ENCODE assay signal across 8 mouse cellular contexts in genomic region chr9:62341701-62342440, GRCm38 (mm10). TPM values are rescaled to one million over a fixed set of nuclear protein-coding genes. Genes with fewer than 3 reads are reported as not detected.
DNase-seq lines count a peak whose midpoint lies in the region; ATAC-seq and TF ChIP-seq lines count a peak whose summit lies in the region.

No protein-coding gene starts in this region.

- TF ChIP-seq POLR2A in liver, adult 2 months (IDR thresholded peaks at IDR 0.05; ENCODE audit: extremely low read depth, insufficient read depth, low read length), result no peak

- DNase-seq in adrenal gland, adult 18-20 months (ENCODE audit: low spot score in 2 of 2), result peak; percentile 50 to 54
- no peak for DNase-seq in adrenal gland, postnatal 4 days (ENCODE audit: low spot score in 2 of 2)
- DNase-seq in CD4-positive helper T cell, adult 2 months (ENCODE audit: low read depth, low spot score), result peak; percentile 66
- DNase-seq in cerebellum, postnatal 36 days, result peak; percentile 44 to 53
- peak; percentile 56 to 63 for DNase-seq in heart, postnatal 10 days
- DNase-seq in liver, adult 2 months (ENCODE audit: extremely low read depth, low read depth, low spot score), result no peak
- peak; percentile 61 to 64 for DNase-seq in thymus, postnatal 36 days

- H3K79me2 ChIP-seq in liver, adult 2 months (ENCODE audit: control insufficient read depth, insufficient read depth, low read length), result peaks cover 27% of the 10 kb centered on the region; the same call in 1 of the 2 replicates

- peak overlapping the region; percentile 97 for H3K27ac ChIP-seq in liver, adult 2 months (replicated peaks; ENCODE audit: insufficient read depth, low read depth, low read length)
- H3K27ac ChIP-seq in neural tube, embryonic 12.5 days, result peak overlapping the region; percentile 96

- no peaks in the 10 kb centered on the region for H3K27me3 ChIP-seq in liver, adult 2 months (ENCODE audit: control insufficient read depth, insufficient read depth, low read length)
- H3K27me3 ChIP-seq in neural tube, embryonic 12.5 days (replicated peaks), result no peaks in the 10 kb centered on the region

- WGBS in liver, adult 2 months, result 1% methylated on average over 54 of the region's 54 CpGs
- WGBS in neural tube, embryonic 12.5 days, result under 1% methylated on average over 53 of the region's 54 CpGs

- peak overlapping the region; percentile 83 for H3K4me2 ChIP-seq in neural tube, embryonic 12.5 days (replicated peaks)

- no peaks in the 10 kb centered on the region for H3K9me3 ChIP-seq in neural tube, embryonic 12.5 days

- H3K4me3 ChIP-seq in liver, adult 2 months (ENCODE audit: insufficient read depth, low read depth, low read length), result peak overlapping the region; percentile 94
- peak overlapping the region; percentile 89 for H3K4me3 ChIP-seq in neural tube, embryonic 12.5 days

- peak; percentile 29; the same call in 1 of the 2 replicates for ATAC-seq in neural tube, embryonic 12.5 days (ENCODE audit: low FRiP score, low read depth)

- H3K36me3 ChIP-seq in liver, adult 2 months (ENCODE audit: control insufficient read depth, insufficient read depth, low read length), result no peaks in the 10 kb centered on the region
- H3K36me3 ChIP-seq in neural tube, embryonic 12.5 days, result no peaks in the 10 kb centered on the region

- H3K9ac ChIP-seq in liver, adult 2 months (ENCODE audit: low read depth, low read length), result peak overlapping the region; percentile 99
- peak overlapping the region; percentile 97 for H3K9ac ChIP-seq in neural tube, embryonic 12.5 days

- intact Hi-C loops in heart, postnatal 10 days (cut with DNase I), result no loop called here

- H3K4me1 ChIP-seq in liver, adult 2 months (ENCODE audit: control insufficient read depth, insufficient read depth, low read length), result 0 out of 2 replicates have a peak, but pooled peaks cover 6% of the 10 kb centered on the region
- H3K4me1 ChIP-seq in neural tube, embryonic 12.5 days, result peaks cover 35% of the 10 kb centered on the region

- TF ChIP-seq CTCF in liver, adult 2 months (IDR thresholded peaks at IDR 0.05; ENCODE audit: low read depth, low read length), result no peak

RNA-seq across cellular contexts. Expression of gene Anp32a, which starts 0.8 kb away (rescaled TPM):
- total RNA-seq in adrenal gland, adult 18-20 months (2021), result 100 to 1,000 TPM; 275 to 337 TPM
- total RNA-seq in adrenal gland, postnatal 4 days (2021), result 100 to 1,000 TPM; 437 to 471 TPM
- 100 to 1,000 TPM; 231 to 270 TPM for total RNA-seq in heart, postnatal 10 days (2021)
- 78.8 and 96.2 TPM in 2 replicates for total RNA-seq in liver, adult 2 months (2014; rRNA removed)
- polyA plus RNA-seq in liver, adult 2 months (2012; rRNA removed), result 27.3 and 32.2 TPM in 2 replicates
- 149 and 186 TPM in 2 replicates for polyA plus RNA-seq in neural tube, embryonic 12.5 days (2016; fragmentation: Nextera tagmentation; extraction: Ambion mirVana)

RNA-seq across cellular contexts. Expression of gene Spesp1, which starts 59.9 kb away (rescaled TPM):
- not detected for total RNA-seq in adrenal gland, adult 18-20 months (2021)
- not detected for total RNA-seq in adrenal gland, postnatal 4 days (2021)
- total RNA-seq in heart, postnatal 10 days (2021), result not detected
- total RNA-seq in liver, adult 2 months (2014; rRNA removed), result not detected in 2 replicates
- polyA plus RNA-seq in liver, adult 2 months (2012; rRNA removed), result not detected in 2 replicates
- polyA plus RNA-seq in neural tube, embryonic 12.5 days (2016; fragmentation: Nextera tagmentation; extraction: Ambion mirVana), result not detected in 2 replicates

Comparison
In these comparisons a context has a peak if more than half of its experiments do, and no peak if none do; other contexts are left out.
1. DNase-seq: peak in adrenal gland, adult 18-20 months (2 of 2), CD4-positive helper T cell, adult 2 months (single experiment), cerebellum, postnatal 36 days (2 of 2), heart, postnatal 10 days (2 of 2) and thymus, postnatal 36 days (2 of 2); none in adrenal gland, postnatal 4 days (0 of 2) and liver, adult 2 months (single experiment).